Mouse (Mus musculus): ENCODE measurements at regions not wholly inside any gene's neighbourhood (a gene's known extent, or its start where the extent isn't known, plus 50 kb on each side); places are given as distances from the start of the nearest gene placed in this dataset.

- Histone ChIP-seq H3K9me3 (ENCODE audit: control insufficient read depth, low read length) (no peaks in the 10 kb centered on the region), H3K9ac (ENCODE audit: low read depth, low read length) (no peak overlapping the region), H3K36me3 (ENCODE audit: control insufficient read depth, insufficient read depth, low read length) (no peaks in the 10 kb centered on the region), H3K4me2 (ENCODE audit: low read depth, low read length) (no peak overlapping the region), H3K27ac (replicated peaks; ENCODE audit: low read depth, low read length) (no peak overlapping the region), H3K4me1 (ENCODE audit: control insufficient read depth, insufficient read depth, low read length) (no peaks in the 10 kb centered on the region), H3K4me3 (ENCODE audit: low read depth, low read length) (no peak overlapping the region), H3K27me3 (replicated peaks; ENCODE audit: control insufficient read depth, insufficient read depth, low read length) (no peaks in the 10 kb centered on the region)
- 86% methylated on average over 3 of the region's 3 CpGs for WGBS
- DNase-seq (ENCODE audit: low spot score) (no peak), ATAC-seq (ENCODE audit: low read depth) (no peak)
Measured at GRCm38 (mm10) chr13:47709323-47709722, 551.7 kb upstream of the Id4 start.

GRCm38 (mm10) chr13:47712507-47712906 is 548.5 kb upstream of the Id4 start:
- Histone ChIP-seq H3K36me3 (ENCODE audit: control insufficient read depth, insufficient read depth, low read length) (no peaks in the 10 kb centered on the region), H3K4me1 (ENCODE audit: control insufficient read depth, insufficient read depth, low read length) (peaks cover 3% of the 10 kb centered on the region; the same call in 1 of the 2 replicates), H3K4me2 (ENCODE audit: low read depth, low read length) (no peak overlapping the region), H3K9ac (ENCODE audit: low read depth, low read length) (no peak overlapping the region), H3K9me3 (ENCODE audit: control insufficient read depth, low read length) (no peaks in the 10 kb centered on the region), H3K27me3 (replicated peaks; ENCODE audit: control insufficient read depth, insufficient read depth, low read length) (no peaks in the 10 kb centered on the region), H3K27ac (replicated peaks; ENCODE audit: low read depth, low read length) (no peak overlapping the region), H3K4me3 (ENCODE audit: low read depth, low read length) (no peak overlapping the region)
- no peak for ATAC-seq (ENCODE audit: low read depth)
- 80% methylated on average over 4 of the region's 4 CpGs for WGBS
- DNase-seq (ENCODE audit: low spot score), result no peak

GRCm38 (mm10) chr13:47716265-47716664 is 544.8 kb upstream of the Id4 start:
- ATAC-seq (ENCODE audit: low read depth), result no peak

GRCm38 (mm10) chr13:47720645-47721044 is 540.4 kb upstream of the Id4 start:
- H3K9me3 ChIP-seq (ENCODE audit: control insufficient read depth, low read length), result no peaks in the 10 kb centered on the region
- no peak for DNase-seq (ENCODE audit: low spot score)
- no peak overlapping the region for H3K27ac ChIP-seq (replicated peaks; ENCODE audit: low read depth, low read length)
- peaks cover 3% of the 10 kb centered on the region; the same call in 1 of the 2 replicates for H3K4me1 ChIP-seq (ENCODE audit: control insufficient read depth, insufficient read depth, low read length)
- 89% methylated on average over 2 of the region's 2 CpGs for WGBS
- ATAC-seq (ENCODE audit: low read depth), result no peak
- H3K36me3 ChIP-seq (ENCODE audit: control insufficient read depth, insufficient read depth, low read length), result no peaks in the 10 kb centered on the region
- no peak overlapping the region for H3K4me2 ChIP-seq (ENCODE audit: low read depth, low read length)
- H3K4me3 ChIP-seq (ENCODE audit: low read depth, low read length), result no peak overlapping the region
- H3K9ac ChIP-seq (ENCODE audit: low read depth, low read length), result no peak overlapping the region
- no peaks in the 10 kb centered on the region for H3K27me3 ChIP-seq (replicated peaks; ENCODE audit: control insufficient read depth, insufficient read depth, low read length)

More at GRCm38 (mm10) chr13:47716265-47716664, 544.8 kb upstream of the Id4 start:
- peak; percentile 88 for DNase-seq (ENCODE audit: low spot score)
- H3K36me3 ChIP-seq (ENCODE audit: control insufficient read depth, insufficient read depth, low read length), result no peaks in the 10 kb centered on the region
- no peak overlapping the region for H3K4me3 ChIP-seq (ENCODE audit: low read depth, low read length)
- H3K9me3 ChIP-seq (ENCODE audit: control insufficient read depth, low read length), result no peaks in the 10 kb centered on the region
- no peaks in the 10 kb centered on the region for H3K27me3 ChIP-seq (replicated peaks; ENCODE audit: control insufficient read depth, insufficient read depth, low read length)
- no peak overlapping the region for H3K4me2 ChIP-seq (ENCODE audit: low read depth, low read length)
- H3K9ac ChIP-seq (ENCODE audit: low read depth, low read length), result no peak overlapping the region
- 43% methylated on average over 4 of the region's 4 CpGs for WGBS
- no peak overlapping the region for H3K27ac ChIP-seq (replicated peaks; ENCODE audit: low read depth, low read length)
- H3K4me1 ChIP-seq (ENCODE audit: control insufficient read depth, insufficient read depth, low read length), result peaks cover 3% of the 10 kb centered on the region; the same call in 1 of the 2 replicates

- no peak overlapping the region for H3K4me2 ChIP-seq (ENCODE audit: low read depth, low read length)
- no peaks in the 10 kb centered on the region for H3K4me1 ChIP-seq (ENCODE audit: control insufficient read depth, insufficient read depth, low read length)
- no peak overlapping the region for H3K9ac ChIP-seq (ENCODE audit: low read depth, low read length)
- DNase-seq (ENCODE audit: low spot score), result no peak
- no peak overlapping the region for H3K27ac ChIP-seq (replicated peaks; ENCODE audit: low read depth, low read length)
- H3K9me3 ChIP-seq (ENCODE audit: control insufficient read depth, low read length), result no peaks in the 10 kb centered on the region
- H3K27me3 ChIP-seq (replicated peaks; ENCODE audit: control insufficient read depth, insufficient read depth, low read length), result no peaks in the 10 kb centered on the region; the same call in 1 of the 2 replicates
- 72% methylated on average over 1 of the region's 1 CpGs for WGBS
- no peaks in the 10 kb centered on the region for H3K36me3 ChIP-seq (ENCODE audit: control insufficient read depth, insufficient read depth, low read length)
- H3K4me3 ChIP-seq (ENCODE audit: low read depth, low read length), result no peak overlapping the region
- no peak for ATAC-seq (ENCODE audit: low read depth)
Measured at GRCm38 (mm10) chr13:47734415-47734814, 526.6 kb upstream of the Id4 start.

GRCm38 (mm10) chr13:47735426-47736063 is 525.5 kb upstream of the Id4 start:
- Histone ChIP-seq H3K36me3 (ENCODE audit: control insufficient read depth, insufficient read depth, low read length) (no peaks in the 10 kb centered on the region), H3K4me3 (ENCODE audit: low read depth, low read length) (no peak overlapping the region), H3K9me3 (ENCODE audit: control insufficient read depth, low read length) (no peaks in the 10 kb centered on the region), H3K9ac (ENCODE audit: low read depth, low read length) (no peak overlapping the region), H3K27ac (replicated peaks; ENCODE audit: low read depth, low read length) (no peak overlapping the region), H3K4me1 (ENCODE audit: control insufficient read depth, insufficient read depth, low read length) (no peaks in the 10 kb centered on the region), H3K4me2 (ENCODE audit: low read depth, low read length) (no peak overlapping the region), H3K27me3 (replicated peaks; ENCODE audit: control insufficient read depth, insufficient read depth, low read length) (no peaks in the 10 kb centered on the region; the same call in 1 of the 2 replicates)
- ATAC-seq (ENCODE audit: low read depth), result no peak
- WGBS, result 76% methylated on average over 8 of the region's 8 CpGs
- no peak for DNase-seq (ENCODE audit: low spot score)

- ATAC-seq (ENCODE audit: low read depth), result no peak
Measured at GRCm38 (mm10) chr13:47748906-47749305, 512.1 kb upstream of the Id4 start.

GRCm38 (mm10) chr13:47751033-47751432 is 510.0 kb upstream of the Id4 start:
- Histone ChIP-seq H3K36me3 (ENCODE audit: control insufficient read depth, insufficient read depth, low read length) (no peaks in the 10 kb centered on the region), H3K9me3 (ENCODE audit: control insufficient read depth, low read length) (no peaks in the 10 kb centered on the region), H3K27ac (replicated peaks; ENCODE audit: low read depth, low read length) (no peak overlapping the region), H3K4me3 (ENCODE audit: low read depth, low read length) (no peak overlapping the region), H3K27me3 (replicated peaks; ENCODE audit: control insufficient read depth, insufficient read depth, low read length) (no peaks in the 10 kb centered on the region), H3K4me1 (ENCODE audit: control insufficient read depth, insufficient read depth, low read length) (no peaks in the 10 kb centered on the region), H3K9ac (ENCODE audit: low read depth, low read length) (no peak overlapping the region), H3K4me2 (ENCODE audit: low read depth, low read length) (no peak overlapping the region)
- WGBS, result 73% methylated on average over 2 of the region's 2 CpGs
- ATAC-seq (ENCODE audit: low read depth) (no peak), DNase-seq (ENCODE audit: low spot score) (no peak)

More at GRCm38 (mm10) chr13:47748906-47749305, 512.1 kb upstream of the Id4 start:
- Histone ChIP-seq H3K4me2 (ENCODE audit: low read depth, low read length) (no peak overlapping the region), H3K4me3 (ENCODE audit: low read depth, low read length) (no peak overlapping the region), H3K9ac (ENCODE audit: low read depth, low read length) (no peak overlapping the region), H3K36me3 (ENCODE audit: control insufficient read depth, insufficient read depth, low read length) (no peaks in the 10 kb centered on the region), H3K9me3 (ENCODE audit: control insufficient read depth, low read length) (no peaks in the 10 kb centered on the region), H3K4me1 (ENCODE audit: control insufficient read depth, insufficient read depth, low read length) (no peaks in the 10 kb centered on the region), H3K27me3 (replicated peaks; ENCODE audit: control insufficient read depth, insufficient read depth, low read length) (no peaks in the 10 kb centered on the region), H3K27ac (replicated peaks; ENCODE audit: low read depth, low read length) (no peak overlapping the region)
- no peak for DNase-seq (ENCODE audit: low spot score)
